Mouse (Mus musculus) midbrain, postnatal 0 days (tissue): Measurements from ENCODE around the gene Gm6169. TPM values are rescaled to one million over a fixed set of nuclear protein-coding genes. Genes with fewer than 3 reads are reported as not detected.
"Not testable (repeated sequence)": the region's sequence is repeated elsewhere in the genome, so short reads cannot be mapped to it uniquely, and the experiment has no call there.

Experiments used
- ATAC-seq: fragments of 200-750 bp; cut with Nextera tagmentation; 2 replicates; pipeline ENCODE4 v1.8.0; 2017; ENCODE audit warnings: moderate number of reproducible peaks, mild to moderate bottlenecking, moderate TSS enrichment, moderate library complexity; ENCODE audit not compliant: low FRiP score
- DNase-seq: peaks from one replicate; pipeline ENCODE4 v3.0.0-alpha.2; 2015; ENCODE audit warnings: low spot score
- H3K27ac ChIP-seq: fragments of 300-500 bp; sonication (generic); 2 replicates; pipeline ENCODE4 v1.5.1; 2014; ENCODE audit warnings: low read depth, mild to moderate bottlenecking, low read length, mixed read lengths
- H3K27me3 ChIP-seq: fragments of 300-500 bp; sonication (generic); 2 replicates; pipeline ENCODE4 v1.6.1; 2014; ENCODE audit warnings: low read length, control low read depth, mixed read lengths; ENCODE audit not compliant: insufficient read depth
- H3K36me3 ChIP-seq: fragments of 300-500 bp; sonication (generic); 2 replicates; pipeline ENCODE4 v1.6.1; 2014; ENCODE audit warnings: low read length, control low read depth, mixed read lengths; ENCODE audit not compliant: insufficient read depth
- H3K4me1 ChIP-seq: fragments of 300-500 bp; sonication (generic); 2 replicates; pipeline ENCODE4 v1.6.1; 2014; ENCODE audit warnings: mild to moderate bottlenecking, control low read depth, antibody characterized with exemption, low read length, mixed read lengths; ENCODE audit not compliant: insufficient read depth
- H3K4me2 ChIP-seq: fragments of 300-500 bp; sonication (generic); 2 replicates; pipeline ENCODE4 v1.6.1; 2014; ENCODE audit warnings: low read depth, mild to moderate bottlenecking, low read length, mixed read lengths; ENCODE audit not compliant: poor library complexity, severe bottlenecking
- H3K4me3 ChIP-seq: fragments of 300-500 bp; sonication (generic); 2 replicates; pipeline ENCODE4 v1.5.1; 2014; ENCODE audit warnings: low read depth, mild to moderate bottlenecking, low read length, moderate library complexity
- H3K9ac ChIP-seq: fragments of 300-500 bp; sonication (generic); replicated peaks from 2 replicates; pipeline ENCODE4 v1.6.1; 2014; ENCODE audit warnings: mild to moderate bottlenecking, low read length, moderate library complexity, mixed read lengths; ENCODE audit not compliant: poor library complexity, severe bottlenecking
- H3K9me3 ChIP-seq: fragments of 300-500 bp; sonication (generic); 2 replicates; pipeline ENCODE4 v1.6.1; 2016; ENCODE audit warnings: low read length, control low read depth
- CTCF ChIP-seq: IDR thresholded peaks from 2 replicates; pipeline ENCODE4 v1.5.1; 2016; ENCODE audit warnings: antibody characterized with exemption, mild to moderate bottlenecking
- WGBS: fragments of 180-500 bp; shearing (Covaris S2); extraction: QIAGEN DNeasy Blood & Tissue Kit; methylation state at CpG from one replicate; pipeline ENCODE4 v1.1.7; 2014; 5-methylcytosine and 5-hydroxymethylcytosine counted together
- polyA plus RNA-seq: library from polyadenylated mRNA; unstranded; fragments of >200 nt; fragmentation: Nextera tagmentation; extraction: Ambion mirVana; gene quantifications from 2 replicates; pipeline ENCODE4 v1.2.1, GENCODE M21; 2015
- total RNA-seq: library from RNA; depleted of rRNA; stranded (reverse); fragments of >200 nt; gene quantifications from 2 replicates; pipeline ENCODE4 v1.2.3, GENCODE M21; 2014; rRNA removed

Gene Gm6169
- total RNA-seq (not detected in 2 replicates), polyA plus RNA-seq (0.58 and 0.89 TPM in 2 replicates)

DNA sequence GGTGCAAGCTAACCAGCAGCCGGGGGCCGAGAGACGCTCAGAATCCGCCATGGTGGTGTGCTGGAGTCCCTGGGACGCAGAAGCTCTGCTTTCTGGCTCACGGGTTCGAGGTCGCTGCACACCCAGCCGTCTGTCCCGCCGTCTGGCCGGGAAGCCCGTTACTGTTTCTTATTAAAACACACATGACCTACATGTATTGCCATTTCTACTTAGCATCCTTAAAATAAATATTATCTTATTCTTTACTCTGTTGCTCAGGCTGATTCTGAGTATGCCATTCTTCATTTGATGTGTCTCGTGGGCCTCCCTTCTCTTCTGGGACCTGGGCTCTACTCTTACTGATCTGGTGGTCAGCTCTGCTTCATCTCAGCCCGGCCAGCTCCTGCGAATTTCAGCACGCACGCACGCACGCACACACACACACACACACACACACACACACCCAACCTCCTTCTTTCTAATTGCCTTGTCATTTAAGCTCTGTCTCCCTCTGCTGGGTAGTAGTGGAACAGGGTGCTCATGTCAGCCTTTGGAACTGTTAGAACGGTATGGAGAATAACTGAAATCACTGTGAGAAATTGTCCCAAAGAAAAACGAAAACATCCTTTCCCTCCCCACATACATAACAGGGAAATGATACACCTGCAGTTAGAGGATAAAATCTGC is at the start of gene Gm6169:
Gm6169 (minus strand) TSS at position 51 of the 666 bp plus-strand sequence.
- no peak within 1 kb of the TSS for H3K4me3 ChIP-seq
- TF ChIP-seq CTCF, result peak; percentile 95
- 77% methylated on average over 22 of the region's 22 CpGs for WGBS

DNA sequence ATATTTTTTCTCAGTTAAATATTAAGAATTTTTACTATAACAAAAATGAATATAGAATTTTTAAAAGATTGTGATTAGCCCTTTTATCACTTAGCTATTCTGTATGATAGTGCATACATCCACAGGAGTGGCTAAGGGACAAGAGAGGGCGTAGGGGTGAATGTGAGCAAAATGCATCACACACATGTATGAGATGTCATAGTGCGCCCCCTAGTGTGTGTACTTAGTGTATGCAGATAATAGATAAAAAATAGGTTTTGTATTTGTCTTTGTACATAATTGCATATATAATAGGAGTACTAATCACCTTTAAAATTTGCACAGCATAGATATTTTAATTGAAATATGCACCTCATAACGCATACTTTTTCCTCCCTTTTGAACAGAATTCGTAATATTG is 46.8 kb upstream of the Gm6169 start:
- peaks cover 36% of the 10 kb centered on the region for H3K36me3 ChIP-seq
- 58% methylated on average over 4 of the region's 4 CpGs for WGBS
- no peaks in the 10 kb centered on the region for H3K9me3 ChIP-seq
- no peak overlapping the region for H3K4me3 ChIP-seq
- peak; percentile 79 for DNase-seq
- TF ChIP-seq CTCF, result peak; percentile 80
- no peak for ATAC-seq
- no peak overlapping the region for H3K9ac ChIP-seq
- no peak overlapping the region for H3K4me2 ChIP-seq
- no peak overlapping the region for H3K27ac ChIP-seq
- no peaks in the 10 kb centered on the region for H3K4me1 ChIP-seq
- no peaks in the 10 kb centered on the region for H3K27me3 ChIP-seq

More for the DNA sequence above, at the start of gene Gm6169:
- H3K4me1 ChIP-seq, result no peaks in the 10 kb centered on the region
- no peak within 1 kb of the TSS for H3K4me2 ChIP-seq
- no peaks in the 10 kb centered on the region for H3K9me3 ChIP-seq
- ATAC-seq, result peak; percentile 70; the same call in 1 of the 2 replicates
- no peak within 1 kb of the TSS for H3K27ac ChIP-seq
- DNase-seq, result peak; percentile 85
- H3K9ac ChIP-seq, result no peak within 1 kb of the TSS
- no peaks in the 10 kb centered on the region; the same call in 1 of the 2 replicates for H3K36me3 ChIP-seq
- H3K27me3 ChIP-seq, result no peaks in the 10 kb centered on the region

DNA sequence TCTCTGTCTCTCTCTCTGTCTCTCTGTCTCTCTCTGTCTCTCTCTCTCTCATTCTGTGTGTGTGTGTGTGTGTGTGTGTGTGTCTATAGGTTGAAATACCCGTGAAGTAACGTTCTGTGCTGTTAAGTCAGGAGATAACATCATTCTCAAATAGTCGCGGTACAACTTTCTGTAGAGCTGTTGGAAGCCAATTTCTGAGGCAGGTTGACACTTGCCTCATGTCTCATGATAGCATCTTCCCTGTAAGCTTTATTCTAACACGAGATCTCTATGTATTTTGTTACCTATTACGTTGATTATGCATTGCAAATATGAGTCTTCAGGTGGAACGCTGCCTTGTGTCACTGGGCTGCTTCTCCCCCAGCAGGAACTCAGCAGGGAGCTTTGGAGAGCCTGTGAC is 43.3 kb upstream of the Gm6169 start:
- DNase-seq, result no peak
- 87% methylated on average over 7 of the region's 7 CpGs for WGBS
- ATAC-seq, result no peak

DNA sequence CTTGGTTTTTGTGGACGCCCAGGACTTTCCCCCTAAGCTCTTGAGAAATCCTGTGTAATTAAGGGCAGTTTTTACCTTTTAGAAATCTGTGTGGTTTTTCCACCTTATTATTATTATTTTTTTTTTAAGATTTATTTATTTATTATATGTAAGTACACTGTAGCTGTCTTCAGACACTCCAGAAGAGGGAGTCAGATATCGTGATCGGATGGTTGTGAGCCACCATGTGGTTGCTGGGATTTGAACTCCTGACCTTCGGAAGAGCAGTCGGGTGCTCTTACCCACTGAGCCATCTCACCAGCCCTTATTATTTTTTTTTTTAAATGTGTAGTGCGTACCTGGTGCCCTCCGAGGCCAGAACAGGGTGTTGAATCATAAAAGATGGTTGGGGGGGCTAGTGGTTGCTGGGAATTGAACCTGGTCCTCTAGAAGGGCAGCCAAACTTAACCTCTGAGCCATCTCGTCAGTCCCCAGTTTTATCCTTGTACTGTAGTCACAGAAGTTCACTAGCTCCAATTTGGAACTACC is 39.4 kb upstream of the Gm6169 start:
- peak overlapping the region; percentile 64 for H3K9ac ChIP-seq
- peak overlapping the region; percentile 61 for H3K4me3 ChIP-seq
- H3K27me3 ChIP-seq, H3K9me3 ChIP-seq, DNase-seq, H3K36me3 ChIP-seq, H3K4me1 ChIP-seq: not testable (repeated sequence)
- 34% methylated on average over 8 of the region's 8 CpGs for WGBS
- ATAC-seq, result peak; percentile 29; the same call in 1 of the 2 replicates
- peak overlapping the region; percentile 51 for H3K4me2 ChIP-seq
- peak overlapping the region; percentile 79 for H3K27ac ChIP-seq

More for the DNA sequence above, 43.3 kb upstream of the Gm6169 start:
- no peak overlapping the region for H3K4me2 ChIP-seq
- H3K4me3 ChIP-seq, result no peak overlapping the region
- H3K27me3 ChIP-seq, result no peaks in the 10 kb centered on the region
- no peaks in the 10 kb centered on the region for H3K9me3 ChIP-seq
- TF ChIP-seq CTCF, result no peak
- peaks cover 16% of the 10 kb centered on the region for H3K36me3 ChIP-seq
- H3K9ac ChIP-seq, result no peak overlapping the region
- H3K4me1 ChIP-seq, result no peaks in the 10 kb centered on the region
- H3K27ac ChIP-seq, result no peak overlapping the region

DNA sequence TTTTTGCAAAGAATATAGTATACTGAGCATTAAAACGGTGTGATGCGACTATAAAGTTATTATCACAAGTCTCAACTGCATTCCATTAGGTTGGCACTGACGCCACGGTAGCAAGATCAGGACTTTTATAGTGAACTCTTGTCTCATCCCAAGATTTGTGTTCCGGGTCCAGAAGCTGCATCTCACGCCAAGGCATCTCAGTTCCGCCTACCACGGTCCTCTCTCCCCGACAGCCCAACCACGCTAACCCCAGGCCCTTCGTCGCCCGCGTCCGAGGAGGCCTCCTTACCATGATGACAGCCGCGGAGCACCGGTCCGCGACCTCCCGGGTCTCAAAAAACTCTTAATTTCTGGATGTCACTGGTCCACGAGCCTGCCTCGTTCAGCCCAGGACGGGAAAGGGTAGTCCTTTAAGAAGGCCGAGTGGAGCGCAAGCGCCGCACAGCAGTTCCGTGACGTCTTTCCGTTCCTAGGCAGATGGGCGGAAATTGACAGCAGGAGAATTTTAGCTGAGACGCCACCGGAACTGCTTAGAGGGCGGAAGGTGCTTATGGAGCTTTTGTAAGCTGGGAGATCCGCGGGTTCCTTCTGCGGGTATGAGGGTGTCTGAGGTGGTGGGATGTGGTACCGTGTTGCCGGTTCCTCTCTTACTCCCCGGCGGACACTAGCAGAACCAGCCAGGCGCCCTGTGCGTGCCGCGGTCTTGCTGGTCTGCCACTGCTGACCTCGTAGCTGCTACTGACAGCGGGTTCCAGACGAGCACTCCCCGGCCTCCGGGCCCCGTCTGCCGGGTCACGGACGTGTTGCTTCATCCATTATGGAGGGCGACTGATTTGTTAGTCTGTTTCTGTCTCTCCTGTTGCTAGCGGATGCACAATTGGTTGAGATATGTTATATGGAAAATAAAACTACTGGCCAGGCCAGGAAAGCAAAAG is 38.7 kb upstream of the Gm6169 start, which contains the start of the genes Gfm2 and Nsa2:
Gfm2 (plus strand) TSS at position 472 of the 935 bp plus-strand sequence.
Nsa2 (minus strand) TSS at position 472 of the 935 bp plus-strand sequence.
- Histone ChIP-seq H3K9me3 (no peaks in the 10 kb centered on the region), H3K27ac (peak within 1 kb of the TSS; percentile 79), H3K27me3 (no peaks in the 10 kb centered on the region), H3K36me3 (peaks cover 7% of the 10 kb centered on the region; the same call in 1 of the 2 replicates), H3K4me3 (peak within 1 kb of the TSS; percentile 61), H3K4me1 (no peaks in the 10 kb centered on the region), H3K9ac (peak within 1 kb of the TSS; percentile 64), H3K4me2 (peak within 1 kb of the TSS; percentile 51)
- no peak for TF ChIP-seq CTCF
- ATAC-seq (peak; percentile 99), DNase-seq (peak; percentile 98)
- WGBS, result under 1% methylated on average over 57 of the region's 57 CpGs

DNA sequence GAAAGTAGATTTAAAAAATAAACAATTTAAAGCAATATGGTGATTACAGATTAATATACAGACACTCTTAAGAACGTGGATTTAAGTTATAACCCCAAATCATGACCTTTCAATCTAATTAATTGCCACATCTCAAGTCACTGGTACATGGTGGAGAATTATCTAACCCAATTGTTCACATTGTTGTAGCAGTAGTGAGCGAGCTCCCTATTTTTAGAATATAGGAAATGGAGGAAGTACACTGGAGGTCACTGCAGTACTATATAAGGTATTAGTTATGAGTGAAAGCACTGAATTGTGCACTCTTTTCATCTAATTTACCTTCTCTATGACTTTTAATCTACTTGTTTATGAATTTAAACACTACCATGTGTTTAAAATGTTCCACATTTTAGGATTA is 31.4 kb upstream of the Gm6169 start:
- no CpG with 5 or more reads among the region's 2 CpGs for WGBS
- peaks cover 16% of the 10 kb centered on the region for H3K36me3 ChIP-seq
- not testable (repeated sequence) for H3K4me3 ChIP-seq, DNase-seq, H3K4me2 ChIP-seq, H3K4me1 ChIP-seq, ATAC-seq, H3K9me3 ChIP-seq, H3K27me3 ChIP-seq, H3K27ac ChIP-seq, H3K9ac ChIP-seq

DNA sequence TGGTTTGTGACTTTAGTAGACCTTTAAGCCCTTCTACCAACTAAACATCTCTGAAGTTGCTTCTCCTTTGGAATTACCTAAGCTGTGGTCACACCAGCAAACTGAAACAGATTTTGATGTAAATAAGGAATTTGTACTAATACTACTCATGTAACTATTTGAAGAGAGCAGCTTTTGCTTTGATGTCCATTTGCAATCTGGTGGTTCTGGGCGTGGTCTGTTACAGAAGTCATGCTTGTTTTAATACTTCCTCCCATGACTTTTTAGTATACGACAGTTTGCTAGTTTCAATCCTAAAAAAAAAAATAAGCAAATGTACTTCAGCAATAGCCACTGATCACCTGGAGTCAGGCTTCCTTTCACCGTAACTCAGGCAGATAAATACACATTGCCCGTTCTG is 30.6 kb upstream of the Gm6169 start:
- not testable (repeated sequence) for ATAC-seq, H3K9ac ChIP-seq, H3K9me3 ChIP-seq, H3K4me1 ChIP-seq, H3K4me2 ChIP-seq, H3K4me3 ChIP-seq, H3K27me3 ChIP-seq, DNase-seq, H3K27ac ChIP-seq
- H3K36me3 ChIP-seq, result peaks cover 14% of the 10 kb centered on the region
- WGBS, result 100% methylated on average over 2 of the region's 4 CpGs
